Mouse (Mus musculus): ENCODE data around the gene Men1. TPM values are rescaled to one million over a fixed set of nuclear protein-coding genes. Genes with fewer than 3 reads are reported as not detected.

Gene Men1
- polyA plus RNA-seq, 1 experiment from 2014 or later, result 66.1 TPM

GRCm38 (mm10) chr19:6347615-6348014 is 12.8 kb downstream of the Men1 start:
- H3K9me3 ChIP-seq (ENCODE audit: control insufficient read depth, low read length), result no peaks in the 10 kb centered on the region
- no peaks in the 10 kb centered on the region for H3K4me1 ChIP-seq (ENCODE audit: control insufficient read depth, insufficient read depth, low read length)
- H3K4me3 ChIP-seq (ENCODE audit: low read depth, low read length), result no peak overlapping the region
- H3K36me3 ChIP-seq (ENCODE audit: control insufficient read depth, insufficient read depth, low read length), result peaks cover 11% of the 10 kb centered on the region
- no peak for DNase-seq (ENCODE audit: low spot score)
- H3K27ac ChIP-seq (ENCODE audit: low read depth, low read length), result no peak overlapping the region
- ATAC-seq (ENCODE audit: insufficient read depth, low FRiP score, low TSS enrichment), result no peak
- H3K27me3 ChIP-seq (ENCODE audit: control insufficient read depth, insufficient read depth, low read length), result no peaks in the 10 kb centered on the region
- H3K9ac ChIP-seq (ENCODE audit: low read length), result no peak overlapping the region
- H3K4me2 ChIP-seq (ENCODE audit: low read depth), result no peak overlapping the region
- whole genome bisulfite sequencing, result 96% methylated on average over 4 of the region's 4 CpGs

- no peak for DNase-seq (ENCODE audit: low spot score)
- Histone ChIP-seq H3K4me2 (ENCODE audit: low read depth) (no peak overlapping the region), H3K9me3 (ENCODE audit: control insufficient read depth, low read length) (no peaks in the 10 kb centered on the region), H3K27ac (ENCODE audit: low read depth, low read length) (0 out of 2 replicates have a peak overlapping the region, but pooled peaks have one; percentile 34), H3K4me1 (ENCODE audit: control insufficient read depth, insufficient read depth, low read length) (no peaks in the 10 kb centered on the region), H3K4me3 (ENCODE audit: low read depth, low read length) (no peak overlapping the region), H3K27me3 (ENCODE audit: control insufficient read depth, insufficient read depth, low read length) (no peaks in the 10 kb centered on the region), H3K9ac (ENCODE audit: low read length) (no peak overlapping the region), H3K36me3 (ENCODE audit: control insufficient read depth, insufficient read depth, low read length) (peaks cover 11% of the 10 kb centered on the region)
- ATAC-seq (ENCODE audit: insufficient read depth, low FRiP score, low TSS enrichment), result no peak
- WGBS, result 57% methylated on average over 9 of the region's 9 CpGs
Measured at GRCm38 (mm10) chr19:6348717-6349116, 13.9 kb downstream of the Men1 start.

- Histone ChIP-seq H3K4me1 (ENCODE audit: control insufficient read depth, insufficient read depth, low read length) (no peaks in the 10 kb centered on the region), H3K9ac (ENCODE audit: low read length) (no peak overlapping the region), H3K27ac (ENCODE audit: low read depth, low read length) (0 out of 2 replicates have a peak overlapping the region, but pooled peaks have one; percentile 8), H3K4me3 (ENCODE audit: low read depth, low read length) (no peak overlapping the region), H3K27me3 (ENCODE audit: control insufficient read depth, insufficient read depth, low read length) (no peaks in the 10 kb centered on the region), H3K36me3 (ENCODE audit: control insufficient read depth, insufficient read depth, low read length) (peaks cover 9% of the 10 kb centered on the region), H3K4me2 (ENCODE audit: low read depth) (no peak overlapping the region), H3K9me3 (ENCODE audit: control insufficient read depth, low read length) (no peaks in the 10 kb centered on the region)
- DNase-seq (ENCODE audit: low spot score), result no peak
- ATAC-seq (ENCODE audit: insufficient read depth, low FRiP score, low TSS enrichment), result no peak
- WGBS, result 35% methylated on average over 14 of the region's 14 CpGs
Measured at GRCm38 (mm10) chr19:6349215-6349983, 14.6 kb downstream of the Men1 start.

- ATAC-seq (ENCODE audit: insufficient read depth, low FRiP score, low TSS enrichment), result no peak
- Histone ChIP-seq H3K36me3 (ENCODE audit: control insufficient read depth, insufficient read depth, low read length) (peaks cover under 1% of the 10 kb centered on the region), H3K4me3 (ENCODE audit: low read depth, low read length) (no peak overlapping the region), H3K4me1 (ENCODE audit: control insufficient read depth, insufficient read depth, low read length) (no peaks in the 10 kb centered on the region), H3K27ac (ENCODE audit: low read depth, low read length) (no peak overlapping the region), H3K4me2 (ENCODE audit: low read depth) (no peak overlapping the region), H3K9ac (ENCODE audit: low read length) (no peak overlapping the region), H3K9me3 (ENCODE audit: control insufficient read depth, low read length) (no peaks in the 10 kb centered on the region), H3K27me3 (ENCODE audit: control insufficient read depth, insufficient read depth, low read length) (no peaks in the 10 kb centered on the region)
- DNase-seq (ENCODE audit: low spot score), result no peak
- 68% methylated on average over 14 of the region's 14 CpGs for WGBS
Measured at GRCm38 (mm10) chr19:6351431-6352106, 16.8 kb downstream of the Men1 start.

GRCm38 (mm10) chr19:6352107-6352505 is 17.3 kb downstream of the Men1 start:
- no peaks in the 10 kb centered on the region for H3K4me1 ChIP-seq (ENCODE audit: control insufficient read depth, insufficient read depth, low read length)
- no peak overlapping the region for H3K9ac ChIP-seq (ENCODE audit: low read length)
- no peak overlapping the region for H3K4me2 ChIP-seq (ENCODE audit: low read depth)
- no peak overlapping the region for H3K27ac ChIP-seq (ENCODE audit: low read depth, low read length)
- ATAC-seq (ENCODE audit: insufficient read depth, low FRiP score, low TSS enrichment) (no peak), DNase-seq (ENCODE audit: low spot score) (no peak)
- no peaks in the 10 kb centered on the region for H3K9me3 ChIP-seq (ENCODE audit: control insufficient read depth, low read length)
- no peaks in the 10 kb centered on the region; the same call in 1 of the 2 replicates for H3K36me3 ChIP-seq (ENCODE audit: control insufficient read depth, insufficient read depth, low read length)
- H3K4me3 ChIP-seq (ENCODE audit: low read depth, low read length), result no peak overlapping the region
- no peaks in the 10 kb centered on the region for H3K27me3 ChIP-seq (ENCODE audit: control insufficient read depth, insufficient read depth, low read length)
- 93% methylated on average over 2 of the region's 2 CpGs for WGBS

GRCm38 (mm10) chr19:6354030-6354429 is 19.3 kb downstream of the Men1 start:
- no peaks in the 10 kb centered on the region; the same call in 1 of the 2 replicates for H3K36me3 ChIP-seq (ENCODE audit: control insufficient read depth, insufficient read depth, low read length)
- 86% methylated on average over 7 of the region's 7 CpGs for WGBS
- no peak for DNase-seq (ENCODE audit: low spot score)
- no peak overlapping the region for H3K9ac ChIP-seq (ENCODE audit: low read length)
- H3K4me3 ChIP-seq (ENCODE audit: low read depth, low read length), result no peak overlapping the region
- no peak for ATAC-seq (ENCODE audit: insufficient read depth, low FRiP score, low TSS enrichment)
- no peaks in the 10 kb centered on the region for H3K4me1 ChIP-seq (ENCODE audit: control insufficient read depth, insufficient read depth, low read length)
- H3K9me3 ChIP-seq (ENCODE audit: control insufficient read depth, low read length), result no peaks in the 10 kb centered on the region
- H3K27me3 ChIP-seq (ENCODE audit: control insufficient read depth, insufficient read depth, low read length), result no peaks in the 10 kb centered on the region
- no peak overlapping the region for H3K4me2 ChIP-seq (ENCODE audit: low read depth)
- H3K27ac ChIP-seq (ENCODE audit: low read depth, low read length), result no peak overlapping the region

- Histone ChIP-seq H3K9me3 (ENCODE audit: control insufficient read depth, low read length) (no peaks in the 10 kb centered on the region), H3K9ac (ENCODE audit: low read length) (no peak overlapping the region), H3K4me2 (ENCODE audit: low read depth) (no peak overlapping the region), H3K27ac (ENCODE audit: low read depth, low read length) (no peak overlapping the region), H3K4me1 (ENCODE audit: control insufficient read depth, insufficient read depth, low read length) (peaks cover 15% of the 10 kb centered on the region), H3K36me3 (ENCODE audit: control insufficient read depth, insufficient read depth, low read length) (peaks cover 6% of the 10 kb centered on the region; the same call in 1 of the 2 replicates), H3K27me3 (ENCODE audit: control insufficient read depth, insufficient read depth, low read length) (no peaks in the 10 kb centered on the region), H3K4me3 (ENCODE audit: low read depth, low read length) (no peak overlapping the region)
- WGBS, result 89% methylated on average over 3 of the region's 3 CpGs
- ATAC-seq (ENCODE audit: insufficient read depth, low FRiP score, low TSS enrichment), result no peak
- no peak for DNase-seq (ENCODE audit: low spot score)
Measured at GRCm38 (mm10) chr19:6361291-6361690, 26.5 kb downstream of the Men1 start.

- ATAC-seq (ENCODE audit: insufficient read depth, low FRiP score, low TSS enrichment) (no peak), DNase-seq (ENCODE audit: low spot score) (no peak)
- Histone ChIP-seq H3K4me3 (ENCODE audit: low read depth, low read length) (peak overlapping the region; percentile 99), H3K36me3 (ENCODE audit: control insufficient read depth, insufficient read depth, low read length) (peaks cover 13% of the 10 kb centered on the region), H3K27ac (ENCODE audit: low read depth, low read length) (no peak overlapping the region), H3K9me3 (ENCODE audit: control insufficient read depth, low read length) (no peaks in the 10 kb centered on the region), H3K4me1 (ENCODE audit: control insufficient read depth, insufficient read depth, low read length) (peaks cover 18% of the 10 kb centered on the region), H3K27me3 (ENCODE audit: control insufficient read depth, insufficient read depth, low read length) (no peaks in the 10 kb centered on the region), H3K9ac (ENCODE audit: low read length) (no peak overlapping the region), H3K4me2 (ENCODE audit: low read depth) (peak overlapping the region; percentile 39)
- 3% methylated on average over 11 of the region's 11 CpGs for WGBS
Measured at GRCm38 (mm10) chr19:6363091-6363410, 28.3 kb downstream of the Men1 start.
